Mouse (Mus musculus) limb, embryonic 14.5 days (tissue): Measurements from ENCODE around the gene Hacl1. TPM values are rescaled to one million over a fixed set of nuclear protein-coding genes. Genes with fewer than 3 reads are reported as not detected.

ENCODE experiments used
- ATAC-seq: fragments of 200-750 bp; cut with Nextera tagmentation; 2 replicates; pipeline ENCODE4 v1.8.0; 2017; ENCODE audit warnings: low read depth, moderate number of reproducible peaks, moderate TSS enrichment; ENCODE audit not compliant: low FRiP score
- DNase-seq: peaks from one replicate; pipeline ENCODE4 v3.0.0-alpha.2; 2015; ENCODE audit warnings: low spot score
- H3K27ac ChIP-seq: fragments of 300-500 bp; sonication (generic); replicated peaks from 2 replicates; pipeline ENCODE4 v1.5.1; 2014; ENCODE audit warnings: low read depth, mild to moderate bottlenecking, low read length, moderate library complexity, mixed read lengths
- H3K27me3 ChIP-seq: fragments of 300-500 bp; sonication (generic); 2 replicates; pipeline ENCODE4 v1.6.1; 2014; ENCODE audit warnings: low read length, mixed read lengths; ENCODE audit not compliant: control insufficient read depth, insufficient read depth
- H3K36me3 ChIP-seq: fragments of 300-500 bp; sonication (generic); 2 replicates; pipeline ENCODE4 v1.6.1; 2014; ENCODE audit warnings: mild to moderate bottlenecking, low read length, moderate library complexity, mixed read lengths; ENCODE audit not compliant: control insufficient read depth, insufficient read depth
- H3K4me1 ChIP-seq: fragments of 300-500 bp; sonication (generic); 2 replicates; pipeline ENCODE4 v1.6.1; 2014; ENCODE audit warnings: antibody characterized with exemption, low read length, mixed read lengths; ENCODE audit not compliant: control insufficient read depth, insufficient read depth
- H3K4me2 ChIP-seq: fragments of 300-500 bp; sonication (generic); replicated peaks from 2 replicates; pipeline ENCODE4 v1.6.1; 2014; ENCODE audit warnings: low read depth, mild to moderate bottlenecking, low read length, moderate library complexity; ENCODE audit not compliant: severe bottlenecking
- H3K4me3 ChIP-seq: fragments of 300-500 bp; sonication (generic); replicated peaks from 2 replicates; pipeline ENCODE4 v1.5.1; 2014; ENCODE audit warnings: low read length
- H3K9ac ChIP-seq: fragments of 300-500 bp; sonication (generic); 2 replicates; pipeline ENCODE4 v1.6.1; 2014; ENCODE audit warnings: mild to moderate bottlenecking, low read depth, low read length, moderate library complexity; ENCODE audit not compliant: severe bottlenecking
- H3K9me3 ChIP-seq: fragments of 300-500 bp; sonication (generic); 2 replicates; pipeline ENCODE4 v1.6.1; 2016; ENCODE audit warnings: low read length; ENCODE audit not compliant: control insufficient read depth
- POLR2A ChIP-seq: fragments of 200-500 bp; IDR thresholded peaks from 2 replicates; pipeline ENCODE4 v1.8.0; 2012; ENCODE audit warnings: inconsistent platforms, mild to moderate bottlenecking, moderate library complexity, borderline replicate concordance; ENCODE audit not compliant: insufficient read depth, insufficient read length; ENCODE audit errors: extremely low read depth
- WGBS: fragments of 180-500 bp; shearing (Covaris S2); extraction: QIAGEN DNeasy Blood & Tissue Kit; methylation state at CpG from one replicate; pipeline ENCODE4 v1.1.7; 2014; 5-methylcytosine and 5-hydroxymethylcytosine counted together
- polyA plus RNA-seq, 2 experiments: library from polyadenylated mRNA; depleted of rRNA in 1 of 2; stranded (reverse) in 1 of 2; unstranded in 1 of 2; fragments of >200 nt; fragmentation: Nextera tagmentation in 1 of 2; extraction: Ambion mirVana in 1 of 2; gene quantifications; 2 replicates each; pipeline versions ENCODE4 v1.2.1 to v1.2.3; 2012 to 2014

Gene Hacl1
- polyA plus RNA-seq, 2 experiments = 16.5 to 18.2 TPM

DNA sequence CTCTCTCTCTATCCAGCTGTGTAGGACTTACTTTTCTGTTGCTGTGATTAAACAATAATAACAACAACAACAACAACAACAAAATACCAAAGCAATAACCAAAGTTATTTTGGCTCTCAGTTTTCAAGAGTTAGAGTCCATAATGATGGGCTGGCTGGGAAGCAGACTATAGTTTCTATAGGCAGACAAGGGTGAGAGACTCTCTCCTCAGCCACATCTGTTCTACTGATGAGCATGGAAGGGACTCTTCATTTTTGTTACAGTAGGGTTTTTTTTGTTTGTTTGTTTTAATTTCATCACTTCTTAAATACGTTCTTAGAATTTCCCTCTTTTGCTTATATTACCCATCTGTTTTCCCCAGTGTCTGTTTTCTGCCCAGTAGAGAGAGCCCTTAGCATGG lies 11.5 kb upstream of the Hacl1 start:
- Histone ChIP-seq H3K4me3 (no peak overlapping the region), H3K4me1 (peaks cover 6% of the 10 kb centered on the region), H3K4me2 (no peak overlapping the region), H3K9me3 (no peaks in the 10 kb centered on the region), H3K36me3 (no peaks in the 10 kb centered on the region), H3K27me3 (no peaks in the 10 kb centered on the region), H3K27ac (no peak overlapping the region), H3K9ac (no peak overlapping the region)
- no peak for DNase-seq
- ATAC-seq = no peak
- 95% methylated on average over 1 of the region's 1 CpGs for WGBS
- no peak for TF ChIP-seq POLR2A

GRCm38 (mm10) chr14:31652106-31652505 lies 11.0 kb upstream of the Hacl1 start:
- no peaks in the 10 kb centered on the region for H3K36me3 ChIP-seq
- no peaks in the 10 kb centered on the region for H3K9me3 ChIP-seq
- ATAC-seq (no peak), DNase-seq (no peak)
- no peak overlapping the region for H3K4me2 ChIP-seq
- no peak overlapping the region for H3K4me3 ChIP-seq
- no peaks in the 10 kb centered on the region for H3K27me3 ChIP-seq
- H3K9ac ChIP-seq = no peak overlapping the region
- H3K4me1 ChIP-seq = peaks cover 2% of the 10 kb centered on the region; the same call in 1 of the 2 replicates
- WGBS = 58% methylated on average over 5 of the region's 5 CpGs
- no peak for TF ChIP-seq POLR2A
- H3K27ac ChIP-seq = no peak overlapping the region

- no peak overlapping the region for H3K9ac ChIP-seq
- DNase-seq (no peak), ATAC-seq (no peak)
- H3K4me2 ChIP-seq = no peak overlapping the region
- 87% methylated on average over 7 of the region's 7 CpGs for WGBS
- no peaks in the 10 kb centered on the region for H3K4me1 ChIP-seq
- no peak for TF ChIP-seq POLR2A
- H3K27me3 ChIP-seq = no peaks in the 10 kb centered on the region
- no peaks in the 10 kb centered on the region for H3K9me3 ChIP-seq
- H3K27ac ChIP-seq = no peak overlapping the region
- no peaks in the 10 kb centered on the region for H3K36me3 ChIP-seq
- H3K4me3 ChIP-seq = no peak overlapping the region
Observed at GRCm38 (mm10) chr14:31651206-31651605, 10.1 kb upstream of the Hacl1 start.

GRCm38 (mm10) chr14:31650347-31650746 lies 9.3 kb upstream of the Hacl1 start:
- Histone ChIP-seq H3K27me3 (no peaks in the 10 kb centered on the region), H3K4me1 (no peaks in the 10 kb centered on the region), H3K4me3 (no peak overlapping the region), H3K9ac (no peak overlapping the region), H3K4me2 (no peak overlapping the region), H3K36me3 (no peaks in the 10 kb centered on the region), H3K27ac (no peak overlapping the region), H3K9me3 (no peaks in the 10 kb centered on the region)
- TF ChIP-seq POLR2A = no peak
- ATAC-seq = no peak
- DNase-seq = no peak
- 97% methylated on average over 3 of the region's 3 CpGs for WGBS

GRCm38 (mm10) chr14:31647991-31648390 lies 6.9 kb upstream of the Hacl1 start:
- no peaks in the 10 kb centered on the region for H3K9me3 ChIP-seq
- DNase-seq (no peak), ATAC-seq (no peak)
- no peak for TF ChIP-seq POLR2A
- H3K27me3 ChIP-seq = no peaks in the 10 kb centered on the region
- no peak overlapping the region for H3K4me2 ChIP-seq
- H3K4me1 ChIP-seq = no peaks in the 10 kb centered on the region
- H3K9ac ChIP-seq = no peak overlapping the region
- no peaks in the 10 kb centered on the region for H3K36me3 ChIP-seq
- 85% methylated on average over 10 of the region's 10 CpGs for WGBS
- no peak overlapping the region for H3K4me3 ChIP-seq
- H3K27ac ChIP-seq = no peak overlapping the region

- Histone ChIP-seq H3K36me3 (no peaks in the 10 kb centered on the region), H3K4me2 (no peak overlapping the region), H3K9me3 (no peaks in the 10 kb centered on the region), H3K27me3 (no peaks in the 10 kb centered on the region), H3K4me1 (peaks cover 5% of the 10 kb centered on the region), H3K9ac (no peak overlapping the region), H3K4me3 (no peak overlapping the region), H3K27ac (no peak overlapping the region)
- DNase-seq (no peak), ATAC-seq (no peak)
- WGBS = 90% methylated on average over 7 of the region's 7 CpGs
- TF ChIP-seq POLR2A = no peak
Observed at GRCm38 (mm10) chr14:31645920-31646319, 4.8 kb upstream of the Hacl1 start.
